Mouse (Mus musculus): Measurements from ENCODE around the gene Tm4sf4. TPM values are rescaled to one million over a fixed set of nuclear protein-coding genes. Genes with fewer than 3 reads are reported as not detected.
A peak's percentile ranks its signal among the peaks of the same experiment; 100 is the strongest.

Tm4sf4 gene
- polyA plus RNA-seq (2012; rRNA removed): 0.30 and 0.70 TPM in 2 replicates

DNA sequence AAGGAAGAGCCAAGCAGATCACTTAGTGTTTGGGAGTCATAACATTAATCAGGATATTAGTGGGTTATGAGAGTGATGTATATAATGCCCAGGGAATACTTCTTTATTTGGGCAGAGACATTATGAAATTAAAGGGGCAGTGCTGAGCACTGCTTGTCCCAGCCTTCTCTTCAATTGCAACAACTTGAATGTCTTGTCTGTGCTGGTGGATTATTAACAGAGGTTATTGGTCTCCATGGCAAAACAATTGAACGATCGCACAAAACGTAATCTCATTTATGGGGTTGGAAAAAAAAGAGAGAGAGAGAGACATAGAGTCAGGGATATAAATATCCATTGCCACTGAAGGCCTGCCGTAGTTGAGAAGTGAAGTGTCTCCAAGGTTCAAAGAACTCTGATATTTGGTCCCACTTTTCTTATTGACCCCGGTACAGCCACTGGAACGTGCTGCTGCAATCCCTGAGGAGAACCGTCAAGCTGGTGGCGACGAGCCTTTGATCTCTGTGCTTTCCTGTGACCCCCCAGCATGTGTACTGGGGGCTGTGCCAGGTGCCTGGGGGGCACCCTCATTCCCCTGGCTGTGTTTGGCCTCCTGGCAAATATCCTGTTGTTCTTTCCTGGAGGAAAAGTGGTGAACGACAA lies at the start of gene Tm4sf4:
Gene Tm4sf4, plus strand, starts transcription at position 226 of the 642 bp plus-strand sequence.
- TF ChIP-seq CTCF (conservative IDR thresholded peaks at IDR 0.05; ENCODE audit: insufficient read depth, insufficient read length, low read depth, low read length) (no peak), POLR2A (IDR thresholded peaks at IDR 0.05; ENCODE audit: low read depth, low read length) (no peak)
- DNase-seq: peak; percentile 35

DNA sequence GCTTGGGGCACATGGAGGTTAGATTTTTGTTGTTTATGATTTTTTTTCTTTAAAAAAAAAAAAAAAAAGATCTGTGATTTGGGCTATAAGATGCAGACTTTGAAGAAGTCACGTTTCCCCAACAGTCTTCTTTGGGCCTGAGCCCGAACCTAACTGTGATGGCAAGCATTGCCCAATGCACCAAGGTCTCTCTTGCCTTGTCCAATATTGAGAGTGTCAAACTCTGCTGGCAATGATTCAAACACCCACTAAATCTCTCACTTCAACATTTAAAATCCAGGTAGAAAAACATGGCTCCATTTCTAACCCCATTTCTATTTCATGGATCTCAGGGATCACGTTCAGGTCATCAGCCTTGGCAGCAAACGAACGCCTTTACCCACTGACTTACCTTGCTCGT lies 38.7 kb upstream of the Tm4sf4 start:
- 93% methylated on average over 6 of the region's 6 CpGs for WGBS
- Histone ChIP-seq H3K36me3 (ENCODE audit: control insufficient read depth, insufficient read depth, low read length) (no peaks in the 10 kb centered on the region), H3K27me3 (replicated peaks; ENCODE audit: control insufficient read depth, insufficient read depth, low read length) (no peaks in the 10 kb centered on the region), H3K4me1 (ENCODE audit: control insufficient read depth, insufficient read depth, low read length) (no peaks in the 10 kb centered on the region), H3K4me3 (ENCODE audit: insufficient read depth, low read depth, low read length) (no peak overlapping the region), H3K27ac (ENCODE audit: insufficient read depth, low read depth, low read length) (no peak overlapping the region)
- TF ChIP-seq POLR2A (IDR thresholded peaks at IDR 0.05; ENCODE audit: low read depth, low read length) (no peak), CTCF (conservative IDR thresholded peaks at IDR 0.05; ENCODE audit: insufficient read depth, insufficient read length, low read depth, low read length) (no peak)
- DNase-seq: no peak

More for the DNA sequence above, at the start of gene Tm4sf4:
- Histone ChIP-seq H3K27ac (ENCODE audit: insufficient read depth, low read depth, low read length) (no peak within 1 kb of the TSS), H3K36me3 (ENCODE audit: control insufficient read depth, insufficient read depth, low read length) (no peaks in the 10 kb centered on the region), H3K4me3 (ENCODE audit: insufficient read depth, low read depth, low read length) (no peak within 1 kb of the TSS), H3K4me1 (ENCODE audit: control insufficient read depth, insufficient read depth, low read length) (peaks cover 6% of the 10 kb centered on the region), H3K27me3 (replicated peaks; ENCODE audit: control insufficient read depth, insufficient read depth, low read length) (no peaks in the 10 kb centered on the region)
- whole genome bisulfite sequencing: 39% methylated on average over 10 of the region's 10 CpGs

DNA sequence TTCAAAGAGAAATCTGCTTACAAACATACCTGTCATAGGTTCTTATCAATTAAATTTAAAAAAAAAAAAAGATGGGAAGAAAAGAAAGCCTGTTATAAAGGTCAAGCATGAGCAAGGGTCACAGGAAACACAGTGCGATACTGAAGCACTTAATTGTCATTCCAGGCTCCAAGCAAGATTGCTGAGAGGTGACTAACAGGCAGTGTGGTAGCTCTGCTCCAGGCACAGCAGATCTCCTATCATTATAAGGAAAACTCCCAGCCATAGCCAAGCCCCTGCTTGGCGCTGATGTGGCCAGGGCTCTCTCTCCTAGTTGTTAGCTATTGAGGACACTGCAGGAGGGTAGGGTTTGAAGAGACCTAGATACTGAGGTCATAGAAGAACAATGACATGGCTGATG lies 38.2 kb upstream of the Tm4sf4 start:
- DNase-seq: no peak
- Histone ChIP-seq H3K36me3 (ENCODE audit: control insufficient read depth, insufficient read depth, low read length) (no peaks in the 10 kb centered on the region), H3K27ac (ENCODE audit: insufficient read depth, low read depth, low read length) (no peak overlapping the region), H3K27me3 (replicated peaks; ENCODE audit: control insufficient read depth, insufficient read depth, low read length) (no peaks in the 10 kb centered on the region), H3K4me3 (ENCODE audit: insufficient read depth, low read depth, low read length) (no peak overlapping the region), H3K4me1 (ENCODE audit: control insufficient read depth, insufficient read depth, low read length) (no peaks in the 10 kb centered on the region)
- no peak for TF ChIP-seq CTCF (conservative IDR thresholded peaks at IDR 0.05; ENCODE audit: insufficient read depth, insufficient read length, low read depth, low read length)
- TF ChIP-seq POLR2A (IDR thresholded peaks at IDR 0.05; ENCODE audit: low read depth, low read length): no peak
- 72% methylated on average over 2 of the region's 2 CpGs for WGBS

DNA sequence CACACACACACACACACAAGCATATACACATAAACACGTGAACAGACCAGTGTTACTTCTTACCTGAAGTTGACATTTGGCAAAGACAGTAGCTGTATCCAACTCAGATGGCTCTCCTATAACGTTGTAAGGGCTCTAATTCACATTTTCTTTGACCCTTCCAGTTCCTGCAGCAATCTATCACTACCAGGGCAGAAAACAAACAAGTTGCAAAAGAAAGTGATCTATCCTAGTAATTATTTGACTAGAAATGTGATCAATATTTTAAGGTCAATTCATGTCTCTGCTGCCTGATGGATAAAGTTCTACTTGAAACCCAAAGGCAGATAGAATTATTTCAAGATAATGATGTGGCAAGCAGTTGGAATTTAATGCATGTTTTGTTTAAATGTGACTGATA lies 37.5 kb upstream of the Tm4sf4 start:
- DNase-seq: no peak
- Histone ChIP-seq H3K4me3 (ENCODE audit: insufficient read depth, low read depth, low read length) (no peak overlapping the region), H3K27me3 (replicated peaks; ENCODE audit: control insufficient read depth, insufficient read depth, low read length) (no peaks in the 10 kb centered on the region), H3K36me3 (ENCODE audit: control insufficient read depth, insufficient read depth, low read length) (no peaks in the 10 kb centered on the region), H3K4me1 (ENCODE audit: control insufficient read depth, insufficient read depth, low read length) (no peaks in the 10 kb centered on the region), H3K27ac (ENCODE audit: insufficient read depth, low read depth, low read length) (no peak overlapping the region)
- 62% methylated on average over 2 of the region's 2 CpGs for WGBS
- no peak for TF ChIP-seq POLR2A (IDR thresholded peaks at IDR 0.05; ENCODE audit: low read depth, low read length)
- TF ChIP-seq CTCF (conservative IDR thresholded peaks at IDR 0.05; ENCODE audit: insufficient read depth, insufficient read length, low read depth, low read length): no peak

DNA sequence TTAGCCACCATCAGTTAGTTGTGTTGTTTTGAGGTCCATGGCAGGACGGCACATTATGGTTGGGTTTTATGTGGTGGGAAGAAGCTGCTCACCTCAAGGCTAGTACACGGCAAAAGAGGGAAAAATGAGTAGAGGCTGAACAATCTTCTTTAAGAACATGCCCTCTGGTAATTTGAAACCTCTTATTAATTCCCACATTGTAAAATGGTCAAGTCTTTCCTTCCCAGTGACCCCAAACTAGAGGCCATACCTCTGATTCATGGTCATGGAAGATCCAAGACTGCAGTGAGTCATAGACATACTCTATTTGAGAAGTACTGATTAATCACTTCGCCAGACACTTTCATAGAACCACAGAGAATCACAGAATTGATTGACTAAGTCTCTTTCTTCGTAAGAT lies 13.6 kb upstream of the Tm4sf4 start:
- DNase-seq: no peak
- Histone ChIP-seq H3K4me1 (ENCODE audit: control insufficient read depth, insufficient read depth, low read length) (no peaks in the 10 kb centered on the region), H3K27me3 (replicated peaks; ENCODE audit: control insufficient read depth, insufficient read depth, low read length) (no peaks in the 10 kb centered on the region), H3K27ac (ENCODE audit: insufficient read depth, low read depth, low read length) (no peak overlapping the region), H3K36me3 (ENCODE audit: control insufficient read depth, insufficient read depth, low read length) (no peaks in the 10 kb centered on the region), H3K4me3 (ENCODE audit: insufficient read depth, low read depth, low read length) (no peak overlapping the region)
- WGBS: 92% methylated on average over 4 of the region's 4 CpGs
- TF ChIP-seq CTCF (conservative IDR thresholded peaks at IDR 0.05; ENCODE audit: insufficient read depth, insufficient read length, low read depth, low read length): no peak
- TF ChIP-seq POLR2A (IDR thresholded peaks at IDR 0.05; ENCODE audit: low read depth, low read length): no peak

DNA sequence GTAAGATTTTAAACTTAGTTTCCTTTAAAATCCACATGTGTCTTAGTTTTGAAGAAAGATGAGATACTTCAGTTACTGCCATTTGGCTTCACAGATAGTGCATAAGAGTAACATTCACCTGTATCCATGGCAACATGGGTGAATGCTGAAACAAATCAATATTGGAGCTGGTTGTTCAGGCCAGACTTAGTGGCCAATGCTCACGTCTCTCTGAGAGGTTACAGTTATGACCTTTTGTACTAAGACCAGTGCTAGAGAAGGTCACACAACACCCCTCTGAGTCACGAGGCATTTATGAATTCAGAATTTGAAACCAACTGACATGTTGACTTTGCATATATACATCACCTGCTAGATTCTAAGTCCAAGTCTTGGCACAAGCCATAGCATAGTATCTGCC lies 4.9 kb upstream of the Tm4sf4 start:
- H3K27ac ChIP-seq (ENCODE audit: insufficient read depth, low read depth, low read length): no peak overlapping the region
- WGBS: 49% methylated on average over 2 of the region's 2 CpGs

DNA sequence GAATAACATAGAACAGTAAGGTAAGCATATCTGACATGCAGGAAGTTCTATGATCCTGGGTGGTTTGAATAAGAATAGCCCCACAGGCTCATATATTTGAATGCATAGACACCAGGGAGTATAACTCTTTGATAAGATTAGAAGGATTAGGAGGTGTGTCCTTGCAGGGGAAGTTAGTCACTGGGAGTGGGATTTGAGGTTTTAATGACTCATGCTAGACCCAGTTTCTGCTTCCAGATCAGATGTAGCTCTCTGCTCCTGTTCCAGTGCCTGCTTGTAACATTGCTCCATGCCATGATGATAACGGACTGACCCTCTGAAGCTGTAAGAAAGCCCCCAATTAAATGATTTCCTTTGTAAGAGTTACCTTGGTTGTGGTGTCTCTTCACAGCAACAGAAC lies 4.5 kb upstream of the Tm4sf4 start:
- no peak overlapping the region for H3K4me3 ChIP-seq (ENCODE audit: insufficient read depth, low read depth, low read length)
- TF ChIP-seq CTCF (conservative IDR thresholded peaks at IDR 0.05; ENCODE audit: insufficient read depth, insufficient read length, low read depth, low read length) (no peak), POLR2A (IDR thresholded peaks at IDR 0.05; ENCODE audit: low read depth, low read length) (no peak)
- DNase-seq: no peak
- H3K27ac ChIP-seq (ENCODE audit: insufficient read depth, low read depth, low read length): no peak overlapping the region
- H3K27me3 ChIP-seq (replicated peaks; ENCODE audit: control insufficient read depth, insufficient read depth, low read length): no peaks in the 10 kb centered on the region
- no peaks in the 10 kb centered on the region for H3K36me3 ChIP-seq (ENCODE audit: control insufficient read depth, insufficient read depth, low read length)
- WGBS: 97% methylated on average over 1 of the region's 1 CpGs
- peaks cover 6% of the 10 kb centered on the region for H3K4me1 ChIP-seq (ENCODE audit: control insufficient read depth, insufficient read depth, low read length)

More for the DNA sequence above, 4.9 kb upstream of the Tm4sf4 start:
- Histone ChIP-seq H3K4me3 (ENCODE audit: insufficient read depth, low read depth, low read length) (no peak overlapping the region), H3K27me3 (replicated peaks; ENCODE audit: control insufficient read depth, insufficient read depth, low read length) (no peaks in the 10 kb centered on the region), H3K4me1 (ENCODE audit: control insufficient read depth, insufficient read depth, low read length) (peaks cover 3% of the 10 kb centered on the region), H3K36me3 (ENCODE audit: control insufficient read depth, insufficient read depth, low read length) (no peaks in the 10 kb centered on the region)
- no peak for TF ChIP-seq POLR2A (IDR thresholded peaks at IDR 0.05; ENCODE audit: low read depth, low read length)
- no peak for TF ChIP-seq CTCF (conservative IDR thresholded peaks at IDR 0.05; ENCODE audit: insufficient read depth, insufficient read length, low read depth, low read length)
- no peak for DNase-seq

Measured in kidney, adult 2 months (tissue).